Mouse (Mus musculus): ENCODE measurements around the gene Lin9. TPM values are rescaled to one million over a fixed set of nuclear protein-coding genes. Genes with fewer than 3 reads are reported as not detected.

Lin9 gene
- polyA plus RNA-seq, 1 experiment from 2014 or later = 9.5 TPM

- Histone ChIP-seq H3K4me3 (ENCODE audit: low read depth, low read length) (no peak overlapping the region), H3K9ac (ENCODE audit: low read depth, low read length) (no peak overlapping the region), H3K9me3 (replicated peaks; ENCODE audit: control insufficient read depth, low read length) (no peaks in the 10 kb centered on the region), H3K27me3 (ENCODE audit: control insufficient read depth, insufficient read depth, low read depth, low read length) (peaks cover 12% of the 10 kb centered on the region), H3K27ac (ENCODE audit: low read length) (no peak overlapping the region), H3K4me1 (ENCODE audit: control insufficient read depth, low read depth, low read length) (no peaks in the 10 kb centered on the region), H3K36me3 (ENCODE audit: control insufficient read depth, insufficient read depth) (peaks cover 21% of the 10 kb centered on the region), H3K4me2 (ENCODE audit: low read depth, low read length) (no peak overlapping the region)
- WGBS (ENCODE audit: insufficient replicate concordance) = 79% methylated on average over 7 of the region's 7 CpGs
- ATAC-seq (ENCODE audit: low read depth) = no peak
Observed at GRCm38 (mm10) chr1:180691284-180691683, 50.3 kb downstream of the Lin9 start.

GRCm38 (mm10) chr1:180696626-180697352, 55.8 kb downstream of the Lin9 start, which contains the start of gene Mixl1:
TSS of gene Mixl1 (minus strand) at chr1:180697034.
- peak within 1 kb of the TSS; percentile 51 for H3K4me3 ChIP-seq (ENCODE audit: low read depth, low read length)
- H3K36me3 ChIP-seq (ENCODE audit: control insufficient read depth, insufficient read depth) = no peaks in the 10 kb centered on the region
- 2% methylated on average over 78 of the region's 79 CpGs for WGBS (ENCODE audit: insufficient replicate concordance)
- H3K4me1 ChIP-seq (ENCODE audit: control insufficient read depth, low read depth, low read length) = peaks cover 3% of the 10 kb centered on the region; the same call in 1 of the 2 replicates
- H3K27ac ChIP-seq (ENCODE audit: low read length) = no peak within 1 kb of the TSS
- H3K27me3 ChIP-seq (ENCODE audit: control insufficient read depth, insufficient read depth, low read depth, low read length) = peaks cover 32% of the 10 kb centered on the region
- peak within 1 kb of the TSS; percentile 59 for H3K4me2 ChIP-seq (ENCODE audit: low read depth, low read length)
- H3K9ac ChIP-seq (ENCODE audit: low read depth, low read length) = no peak within 1 kb of the TSS
- no peaks in the 10 kb centered on the region for H3K9me3 ChIP-seq (replicated peaks; ENCODE audit: control insufficient read depth, low read length)
- no peak for ATAC-seq (ENCODE audit: low read depth)

GRCm38 (mm10) chr1:180698063-180698462, 57.1 kb downstream of the Lin9 start:
- no peak overlapping the region for H3K4me2 ChIP-seq (ENCODE audit: low read depth, low read length)
- no peaks in the 10 kb centered on the region for H3K9me3 ChIP-seq (replicated peaks; ENCODE audit: control insufficient read depth, low read length)
- H3K9ac ChIP-seq (ENCODE audit: low read depth, low read length) = no peak overlapping the region
- peaks cover 32% of the 10 kb centered on the region for H3K27me3 ChIP-seq (ENCODE audit: control insufficient read depth, insufficient read depth, low read depth, low read length)
- H3K4me1 ChIP-seq (ENCODE audit: control insufficient read depth, low read depth, low read length) = peaks cover 3% of the 10 kb centered on the region; the same call in 1 of the 2 replicates
- WGBS (ENCODE audit: insufficient replicate concordance) = 32% methylated on average over 5 of the region's 5 CpGs
- H3K36me3 ChIP-seq (ENCODE audit: control insufficient read depth, insufficient read depth) = no peaks in the 10 kb centered on the region
- H3K4me3 ChIP-seq (ENCODE audit: low read depth, low read length) = no peak overlapping the region
- H3K27ac ChIP-seq (ENCODE audit: low read length) = no peak overlapping the region
- no peak for ATAC-seq (ENCODE audit: low read depth)

GRCm38 (mm10) chr1:180703400-180703799, 62.5 kb downstream of the Lin9 start:
- 34% methylated on average over 6 of the region's 6 CpGs for WGBS (ENCODE audit: insufficient replicate concordance)
- no peak overlapping the region for H3K4me3 ChIP-seq (ENCODE audit: low read depth, low read length)
- H3K9ac ChIP-seq (ENCODE audit: low read depth, low read length) = no peak overlapping the region
- peaks cover 9% of the 10 kb centered on the region for H3K4me1 ChIP-seq (ENCODE audit: control insufficient read depth, low read depth, low read length)
- H3K27me3 ChIP-seq (ENCODE audit: control insufficient read depth, insufficient read depth, low read depth, low read length) = no peaks in the 10 kb centered on the region; the same call in 1 of the 2 replicates
- no peak for ATAC-seq (ENCODE audit: low read depth)
- H3K9me3 ChIP-seq (replicated peaks; ENCODE audit: control insufficient read depth, low read length) = no peaks in the 10 kb centered on the region
- H3K27ac ChIP-seq (ENCODE audit: low read length) = no peak overlapping the region
- H3K36me3 ChIP-seq (ENCODE audit: control insufficient read depth, insufficient read depth) = no peaks in the 10 kb centered on the region
- H3K4me2 ChIP-seq (ENCODE audit: low read depth, low read length) = no peak overlapping the region

- Histone ChIP-seq H3K4me2 (ENCODE audit: low read depth, low read length) (no peak overlapping the region), H3K4me1 (ENCODE audit: control insufficient read depth, low read depth, low read length) (peaks cover 9% of the 10 kb centered on the region), H3K36me3 (ENCODE audit: control insufficient read depth, insufficient read depth) (no peaks in the 10 kb centered on the region), H3K9ac (ENCODE audit: low read depth, low read length) (no peak overlapping the region), H3K9me3 (replicated peaks; ENCODE audit: control insufficient read depth, low read length) (no peaks in the 10 kb centered on the region), H3K27me3 (ENCODE audit: control insufficient read depth, insufficient read depth, low read depth, low read length) (no peaks in the 10 kb centered on the region), H3K4me3 (ENCODE audit: low read depth, low read length) (no peak overlapping the region), H3K27ac (ENCODE audit: low read length) (0 out of 2 replicates have a peak overlapping the region, but pooled peaks have one; percentile 15)
- peak; percentile 35; the same call in 1 of the 2 replicates for ATAC-seq (ENCODE audit: low read depth)
- WGBS (ENCODE audit: insufficient replicate concordance) = 27% methylated on average over 3 of the region's 3 CpGs
Observed at GRCm38 (mm10) chr1:180707368-180707767, 66.4 kb downstream of the Lin9 start.

GRCm38 (mm10) chr1:180707813-180708212, 66.9 kb downstream of the Lin9 start:
- H3K27ac ChIP-seq (ENCODE audit: low read length) = 0 out of 2 replicates have a peak overlapping the region, but pooled peaks have one; percentile 15
- no peaks in the 10 kb centered on the region for H3K27me3 ChIP-seq (ENCODE audit: control insufficient read depth, insufficient read depth, low read depth, low read length)
- WGBS (ENCODE audit: insufficient replicate concordance) = 49% methylated on average over 3 of the region's 3 CpGs
- H3K4me1 ChIP-seq (ENCODE audit: control insufficient read depth, low read depth, low read length) = peaks cover 9% of the 10 kb centered on the region
- no peak overlapping the region for H3K4me3 ChIP-seq (ENCODE audit: low read depth, low read length)
- H3K9ac ChIP-seq (ENCODE audit: low read depth, low read length) = no peak overlapping the region
- H3K9me3 ChIP-seq (replicated peaks; ENCODE audit: control insufficient read depth, low read length) = no peaks in the 10 kb centered on the region
- H3K36me3 ChIP-seq (ENCODE audit: control insufficient read depth, insufficient read depth) = no peaks in the 10 kb centered on the region
- peak; percentile 68 for ATAC-seq (ENCODE audit: low read depth)
- no peak overlapping the region for H3K4me2 ChIP-seq (ENCODE audit: low read depth, low read length)

GRCm38 (mm10) chr1:180708935-180709776, 68.2 kb downstream of the Lin9 start:
- no peak overlapping the region for H3K4me3 ChIP-seq (ENCODE audit: low read depth, low read length)
- H3K4me1 ChIP-seq (ENCODE audit: control insufficient read depth, low read depth, low read length) = peaks cover 9% of the 10 kb centered on the region
- H3K4me2 ChIP-seq (ENCODE audit: low read depth, low read length) = no peak overlapping the region
- H3K9me3 ChIP-seq (replicated peaks; ENCODE audit: control insufficient read depth, low read length) = no peaks in the 10 kb centered on the region
- WGBS (ENCODE audit: insufficient replicate concordance) = 44% methylated on average over 14 of the region's 14 CpGs
- ATAC-seq (ENCODE audit: low read depth) = no peak
- no peaks in the 10 kb centered on the region for H3K27me3 ChIP-seq (ENCODE audit: control insufficient read depth, insufficient read depth, low read depth, low read length)
- H3K27ac ChIP-seq (ENCODE audit: low read length) = no peak overlapping the region
- no peaks in the 10 kb centered on the region for H3K36me3 ChIP-seq (ENCODE audit: control insufficient read depth, insufficient read depth)
- no peak overlapping the region for H3K9ac ChIP-seq (ENCODE audit: low read depth, low read length)

- no peak overlapping the region for H3K4me3 ChIP-seq (ENCODE audit: low read depth, low read length)
- no peaks in the 10 kb centered on the region for H3K27me3 ChIP-seq (ENCODE audit: control insufficient read depth, insufficient read depth, low read depth, low read length)
- H3K9ac ChIP-seq (ENCODE audit: low read depth, low read length) = no peak overlapping the region
- no peak for ATAC-seq (ENCODE audit: low read depth)
- 38% methylated on average over 5 of the region's 5 CpGs for WGBS (ENCODE audit: insufficient replicate concordance)
- no peak overlapping the region for H3K27ac ChIP-seq (ENCODE audit: low read length)
- H3K9me3 ChIP-seq (replicated peaks; ENCODE audit: control insufficient read depth, low read length) = no peaks in the 10 kb centered on the region
- H3K4me1 ChIP-seq (ENCODE audit: control insufficient read depth, low read depth, low read length) = peaks cover 14% of the 10 kb centered on the region
- no peaks in the 10 kb centered on the region for H3K36me3 ChIP-seq (ENCODE audit: control insufficient read depth, insufficient read depth)
- H3K4me2 ChIP-seq (ENCODE audit: low read depth, low read length) = no peak overlapping the region
Observed at GRCm38 (mm10) chr1:180718756-180719155, 77.8 kb downstream of the Lin9 start.

GRCm38 (mm10) chr1:180719483-180719882, 78.5 kb downstream of the Lin9 start:
- H3K4me2 ChIP-seq (ENCODE audit: low read depth, low read length) = no peak overlapping the region
- ATAC-seq (ENCODE audit: low read depth) = no peak
- H3K9ac ChIP-seq (ENCODE audit: low read depth, low read length) = no peak overlapping the region

More at GRCm38 (mm10) chr1:180719483-180719882, 78.5 kb downstream of the Lin9 start:
- H3K4me3 ChIP-seq (ENCODE audit: low read depth, low read length) = no peak overlapping the region
- no peaks in the 10 kb centered on the region for H3K36me3 ChIP-seq (ENCODE audit: control insufficient read depth, insufficient read depth)
- peaks cover 17% of the 10 kb centered on the region for H3K4me1 ChIP-seq (ENCODE audit: control insufficient read depth, low read depth, low read length)
- H3K27me3 ChIP-seq (ENCODE audit: control insufficient read depth, insufficient read depth, low read depth, low read length) = no peaks in the 10 kb centered on the region
- no peaks in the 10 kb centered on the region for H3K9me3 ChIP-seq (replicated peaks; ENCODE audit: control insufficient read depth, low read length)
- WGBS (ENCODE audit: insufficient replicate concordance) = 73% methylated on average over 6 of the region's 6 CpGs
- no peak overlapping the region for H3K27ac ChIP-seq (ENCODE audit: low read length)

Measured in liver, embryonic 16.5 days (tissue).